Mouse (Mus musculus): ENCODE data around the gene Prss32.

The Prss32 gene

GRCm38 (mm10) chr17:23843812-23844273 lies at the start of gene Prss32, which contains the start of gene Prss41:
Prss32 (plus strand) TSS chr17:23843855.
Prss41 (minus strand) TSS chr17:23844172.
- peak; percentile 68 to 86 for DNase-seq (ENCODE audit: inconsistent age in 2 of 2, low spot score in 1 of 2)

- DNase-seq (ENCODE audit: inconsistent age in 2 of 2, low spot score in 1 of 2), result no peak
Observed at GRCm38 (mm10) chr17:23795323-23795722, 48.3 kb upstream of the Prss32 start.

GRCm38 (mm10) chr17:23797316-23797715 lies 46.3 kb upstream of the Prss32 start:
- DNase-seq (ENCODE audit: inconsistent age in 2 of 2, low spot score in 1 of 2), result peak in 1 of 2 experiments; percentile 54

- peak in 1 of 2 experiments; percentile 62 for DNase-seq (ENCODE audit: inconsistent age in 2 of 2, low spot score in 1 of 2)
Observed at GRCm38 (mm10) chr17:23801627-23802026, 42.0 kb upstream of the Prss32 start.

GRCm38 (mm10) chr17:23802746-23803365 lies 40.8 kb upstream of the Prss32 start:
- peak; percentile 99 for DNase-seq (ENCODE audit: inconsistent age in 2 of 2, low spot score in 1 of 2)

- DNase-seq (ENCODE audit: inconsistent age in 2 of 2, low spot score in 1 of 2), result peak; percentile 85 to 92
Observed at GRCm38 (mm10) chr17:23803366-23804041, 40.2 kb upstream of the Prss32 start.

GRCm38 (mm10) chr17:23804426-23805085 lies 39.1 kb upstream of the Prss32 start:
- DNase-seq (ENCODE audit: inconsistent age in 2 of 2, low spot score in 1 of 2), result peak in 1 of 2 experiments; percentile 67

GRCm38 (mm10) chr17:23806867-23807266 lies 36.8 kb upstream of the Prss32 start:
- DNase-seq (ENCODE audit: inconsistent age in 2 of 2, low spot score in 1 of 2), result peak; percentile 68 to 85

GRCm38 (mm10) chr17:23807918-23808317 lies 35.7 kb upstream of the Prss32 start:
- DNase-seq (ENCODE audit: inconsistent age in 2 of 2, low spot score in 1 of 2), result no peak

- DNase-seq (ENCODE audit: inconsistent age in 2 of 2, low spot score in 1 of 2), result no peak
Observed at GRCm38 (mm10) chr17:23815641-23816040, 28.0 kb upstream of the Prss32 start.

- no peak for DNase-seq (ENCODE audit: inconsistent age in 2 of 2, low spot score in 1 of 2)
Observed at GRCm38 (mm10) chr17:23818579-23818978, 25.1 kb upstream of the Prss32 start.

GRCm38 (mm10) chr17:23819235-23819634 lies 24.4 kb upstream of the Prss32 start:
- peak in 1 of 2 experiments; percentile 50 for DNase-seq (ENCODE audit: inconsistent age in 2 of 2, low spot score in 1 of 2)

- DNase-seq (ENCODE audit: inconsistent age in 2 of 2, low spot score in 1 of 2), result no peak
Observed at GRCm38 (mm10) chr17:23820731-23821130, 22.9 kb upstream of the Prss32 start.

GRCm38 (mm10) chr17:23822094-23822493 lies 21.6 kb upstream of the Prss32 start:
- no peak for DNase-seq (ENCODE audit: inconsistent age in 2 of 2, low spot score in 1 of 2)

- peak in 1 of 2 experiments; percentile 52 for DNase-seq (ENCODE audit: inconsistent age in 2 of 2, low spot score in 1 of 2)
Observed at GRCm38 (mm10) chr17:23823018-23823417, 20.6 kb upstream of the Prss32 start.

- peak in 1 of 2 experiments; percentile 42 for DNase-seq (ENCODE audit: inconsistent age in 2 of 2, low spot score in 1 of 2)
Observed at GRCm38 (mm10) chr17:23823614-23824013, 20.0 kb upstream of the Prss32 start.

GRCm38 (mm10) chr17:23825591-23825990 lies 18.1 kb upstream of the Prss32 start:
- DNase-seq (ENCODE audit: inconsistent age in 2 of 2, low spot score in 1 of 2), result no peak

- DNase-seq (ENCODE audit: inconsistent age in 2 of 2, low spot score in 1 of 2), result peak; percentile 74 to 91
Observed at GRCm38 (mm10) chr17:23828271-23829001, 15.2 kb upstream of the Prss32 start.

- DNase-seq (ENCODE audit: inconsistent age in 2 of 2, low spot score in 1 of 2), result peak; percentile 87 to 95
Observed at GRCm38 (mm10) chr17:23829064-23829619, 14.5 kb upstream of the Prss32 start, which contains the start of gene Elob. Elob (minus strand) TSS chr17:23829136.

- no peak for DNase-seq (ENCODE audit: inconsistent age in 2 of 2, low spot score in 1 of 2)
Observed at GRCm38 (mm10) chr17:23831201-23831600, 12.5 kb upstream of the Prss32 start.
